Mouse (Mus musculus) adrenal gland, adult (tissue): ENCODE data around the gene Zfp30.

Experiments
- DNase-seq, 2 experiments: peaks; one replicate each; pipeline ENCODE4 v3.0.0; 2022 to 2023; ENCODE audit warnings: low spot score in 1 of 2; ENCODE audit not compliant: inconsistent age in 2 of 2

The Zfp30 gene

GRCm38 (mm10) chr7:29783871-29784551 lies at the start of gene Zfp30:
Gene Zfp30 (plus strand): TSS chr7:29783998.
- peak; percentile 87 to 93 for DNase-seq

- no peak for DNase-seq
These were observed 41.5 kb upstream of the Zfp30 start for GRCm38 (mm10) chr7:29742258-29742657.

- no peak for DNase-seq
These were observed 23.3 kb upstream of the Zfp30 start for GRCm38 (mm10) chr7:29760476-29760875.

- DNase-seq: no peak
These were observed 19.1 kb upstream of the Zfp30 start for GRCm38 (mm10) chr7:29764702-29765101.

- DNase-seq: peak; percentile 85 to 95
These were observed 16.6 kb upstream of the Zfp30 start for GRCm38 (mm10) chr7:29767058-29767686.

- DNase-seq: peak; percentile 91 to 98
These were observed 15.5 kb upstream of the Zfp30 start, which contains the start of gene Zfp84 for GRCm38 (mm10) chr7:29768090-29768900. Gene Zfp84 (plus strand): TSS chr7:29768552.

GRCm38 (mm10) chr7:29768980-29769379 lies 14.8 kb upstream of the Zfp30 start:
- no peak for DNase-seq

GRCm38 (mm10) chr7:29773503-29773902 lies 10.3 kb upstream of the Zfp30 start:
- no peak for DNase-seq

GRCm38 (mm10) chr7:29774371-29774770 lies 9.4 kb upstream of the Zfp30 start:
- no peak for DNase-seq

GRCm38 (mm10) chr7:29776568-29776967 lies 7.2 kb upstream of the Zfp30 start:
- DNase-seq: no peak

GRCm38 (mm10) chr7:29777372-29777771 lies 6.4 kb upstream of the Zfp30 start:
- DNase-seq: no peak

- DNase-seq: no peak
These were observed 1.2 kb downstream of the Zfp30 start for GRCm38 (mm10) chr7:29785023-29785422.

GRCm38 (mm10) chr7:29785888-29786287 lies 2.1 kb downstream of the Zfp30 start:
- no peak for DNase-seq

- DNase-seq: no peak
These were observed 9.1 kb downstream of the Zfp30 start for GRCm38 (mm10) chr7:29792906-29793305.

- DNase-seq: no peak
These were observed 23.2 kb downstream of the Zfp30 start for GRCm38 (mm10) chr7:29807046-29807445.

- no peak for DNase-seq
These were observed 28.4 kb downstream of the Zfp30 start for GRCm38 (mm10) chr7:29812244-29812643.

- DNase-seq: no peak
These were observed 30.6 kb downstream of the Zfp30 start for GRCm38 (mm10) chr7:29814381-29814780.

- peak; percentile 11 to 33 for DNase-seq
These were observed 31.4 kb downstream of the Zfp30 start for GRCm38 (mm10) chr7:29815061-29815784.

- DNase-seq: peak; percentile 91 to 97
These were observed 32.2 kb downstream of the Zfp30 start, which contains the start of gene Zfp790 for GRCm38 (mm10) chr7:29815910-29816429. Gene Zfp790 (plus strand): TSS chr7:29816114.

GRCm38 (mm10) chr7:29818619-29819254 lies 34.9 kb downstream of the Zfp30 start:
- DNase-seq: peak; percentile 69 to 93
